Mouse (Mus musculus): ENCODE measurements at regions not wholly inside any gene's neighbourhood (a gene's known extent, or its start where the extent isn't known, plus 50 kb on each side); places are given as distances from the start of the nearest gene placed in this dataset.

DNA sequence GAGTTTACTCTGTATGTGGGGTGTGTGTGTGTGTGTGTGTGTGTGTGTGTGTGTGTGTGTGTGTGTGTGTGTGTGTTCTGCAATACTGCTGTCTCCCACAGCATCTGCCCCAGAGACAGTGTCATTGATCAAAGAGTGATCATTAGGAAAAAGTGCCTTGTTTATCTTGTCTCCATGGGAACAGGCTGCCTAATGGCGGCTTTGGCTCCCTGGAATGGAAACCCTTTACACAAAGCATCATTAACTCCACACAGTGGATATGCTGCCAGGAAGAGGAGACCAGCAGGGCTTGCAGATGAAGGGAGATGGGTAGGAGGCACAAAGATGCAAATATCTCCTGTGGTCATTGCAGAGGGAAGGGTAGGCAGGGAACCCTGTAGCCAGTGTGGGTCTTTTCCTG is 106.0 kb upstream of the Cdh4 start:
- DNase-seq (ENCODE audit: low read depth, low spot score), result no peak

DNA sequence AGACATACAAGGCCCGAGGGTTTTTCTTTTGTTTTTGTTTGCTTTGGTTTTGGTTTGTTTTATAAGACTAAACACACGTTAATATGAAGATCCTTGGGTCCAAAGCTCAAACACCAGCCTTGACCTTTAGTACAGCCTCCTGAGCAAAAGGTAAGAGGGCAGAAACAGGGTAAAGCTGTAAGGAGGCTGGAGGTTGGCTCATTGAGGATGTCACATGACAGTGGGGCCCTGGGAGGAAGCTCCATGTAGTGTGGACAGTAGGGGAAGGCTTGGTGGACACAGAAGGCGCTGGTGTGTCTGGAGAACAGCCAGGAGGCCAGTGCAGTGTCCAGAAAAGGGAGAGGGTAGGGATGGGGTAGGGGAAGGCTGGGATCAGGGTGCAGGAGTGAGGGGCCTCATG is 89.6 kb upstream of the Cdh4 start:
- DNase-seq (ENCODE audit: low read depth, low spot score), result no peak

DNA sequence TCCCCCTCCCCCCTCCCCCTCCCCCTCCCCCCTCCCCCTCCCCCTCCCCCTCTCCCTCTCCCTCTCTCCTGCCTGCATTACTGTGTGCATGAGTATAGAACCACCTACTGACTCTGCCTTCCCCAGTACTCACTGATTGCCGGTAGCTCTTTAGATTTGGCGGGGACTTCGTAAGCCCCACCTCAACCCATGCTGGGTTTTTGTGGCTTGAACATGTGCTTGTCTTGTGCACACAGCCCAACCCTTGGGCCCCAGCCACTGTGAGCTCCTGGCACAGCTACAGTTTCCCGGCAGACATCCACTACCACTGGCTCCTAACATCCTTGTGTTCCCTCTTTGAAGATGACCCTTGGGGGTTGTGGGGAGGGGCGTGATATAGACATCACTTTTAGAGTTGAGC is 87.4 kb upstream of the Cdh4 start:
- DNase-seq (ENCODE audit: low read depth, low spot score), result no peak

GRCm38 (mm10) chr2:179370882-179371546 is 71.2 kb upstream of the Cdh4 start:
- DNase-seq (ENCODE audit: low read depth, low spot score), result no peak

GRCm38 (mm10) chr2:179371553-179371952 is 70.7 kb upstream of the Cdh4 start:
- no peak for DNase-seq (ENCODE audit: low read depth, low spot score)

GRCm38 (mm10) chr2:179379691-179380443 is 62.4 kb upstream of the Cdh4 start:
- DNase-seq (ENCODE audit: low read depth, low spot score), result no peak

GRCm38 (mm10) chr2:179380444-179380705 is 61.9 kb upstream of the Cdh4 start:
- no peak for DNase-seq (ENCODE audit: low read depth, low spot score)

GRCm38 (mm10) chr2:179381916-179382315 is 60.3 kb upstream of the Cdh4 start:
- DNase-seq (ENCODE audit: low read depth, low spot score), result no peak

DNA sequence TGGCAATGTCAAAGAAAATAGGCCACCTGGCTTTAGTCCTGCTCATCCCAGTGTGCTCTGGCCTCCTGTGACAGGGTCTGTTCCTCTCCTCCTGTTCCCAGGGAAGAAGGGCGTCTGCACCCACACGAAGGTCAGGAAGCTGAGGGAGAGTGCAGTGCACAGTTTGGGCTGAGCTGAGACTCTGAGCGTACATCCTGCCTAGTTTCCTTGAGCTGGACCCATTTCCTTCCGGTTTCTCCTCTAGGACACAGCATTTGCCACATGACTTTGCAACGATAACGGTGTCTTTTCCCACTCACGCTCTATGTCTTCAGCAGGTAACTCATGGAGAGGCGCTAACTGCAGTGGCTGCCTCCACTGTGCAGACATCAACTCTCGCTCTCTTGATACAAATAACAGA is 59.6 kb upstream of the Cdh4 start:
- no peak for DNase-seq (ENCODE audit: low read depth, low spot score)

- DNase-seq (ENCODE audit: low read depth, low spot score), result no peak
Measured at GRCm38 (mm10) chr2:179386871-179387270, 55.4 kb upstream of the Cdh4 start.

DNA sequence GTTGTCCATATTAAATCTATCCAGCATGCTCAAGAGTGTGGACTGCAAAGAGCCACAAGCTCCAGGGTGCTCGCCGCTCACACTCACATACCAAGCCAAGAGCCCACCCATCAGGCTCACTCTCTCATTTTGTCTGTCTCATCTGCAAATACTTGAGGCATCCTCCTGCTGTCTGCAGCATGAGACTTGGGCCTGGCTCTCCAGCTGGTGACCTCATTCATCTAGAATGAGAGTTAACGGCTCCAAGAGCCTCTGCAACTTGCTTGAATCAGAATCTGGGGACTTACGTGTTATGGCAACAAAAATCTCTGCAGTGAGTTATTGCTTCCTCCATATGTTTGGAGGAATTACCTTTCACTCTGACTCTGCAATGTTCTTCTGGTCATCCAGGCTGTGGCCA is 51.7 kb upstream of the Cdh4 start:
- no peak for DNase-seq (ENCODE audit: low read depth, low spot score)

- DNase-seq (ENCODE audit: low read depth, low spot score), result no peak
Measured at GRCm38 (mm10) chr2:179390924-179391461, 51.2 kb upstream of the Cdh4 start.

Data from CD4-positive, CD25-positive, alpha-beta regulatory T cell, adult 2 months (primary cell).